Mouse (Mus musculus) telencephalon, adult 2 months (tissue): ENCODE results near the gene Gm10591.
"Not testable (repeated sequence)": the region's sequence is repeated elsewhere in the genome, so short reads cannot be mapped to it uniquely, and the experiment has no call there.

ENCODE experiments used
- DNase-seq: peaks from one replicate; pipeline ENCODE4 v3.0.0-alpha.2; 2011; ENCODE audit warnings: low read depth, low spot score

The Gm10591 gene

GRCm38 (mm10) chr4:42611895-42612294, at the start of gene Gm10591:
Gene Gm10591 (plus strand): TSS chr4:42612195.
- DNase-seq, result not testable (repeated sequence)

- not testable (repeated sequence) for DNase-seq
These were observed 17.4 kb downstream of the Gm10591 start, which contains the start of gene Gm2564 for GRCm38 (mm10) chr4:42629419-42629818. Gene Gm2564 (plus strand): TSS chr4:42629719.

GRCm38 (mm10) chr4:42654951-42655350, 43.0 kb downstream of the Gm10591 start, which contains the start of gene Ccl27b:
Gene Ccl27b (plus strand): TSS chr4:42655251.
- DNase-seq, result not testable (repeated sequence)

- DNase-seq, result not testable (repeated sequence)
These were observed 49.8 kb downstream of the Gm10591 start, which contains the start of gene Il11ra2 for GRCm38 (mm10) chr4:42661793-42662192. Gene Il11ra2 (minus strand): TSS chr4:42661893.
